Mouse (Mus musculus): ENCODE data around the gene Ccdc88c.

Ccdc88c gene

DNA sequence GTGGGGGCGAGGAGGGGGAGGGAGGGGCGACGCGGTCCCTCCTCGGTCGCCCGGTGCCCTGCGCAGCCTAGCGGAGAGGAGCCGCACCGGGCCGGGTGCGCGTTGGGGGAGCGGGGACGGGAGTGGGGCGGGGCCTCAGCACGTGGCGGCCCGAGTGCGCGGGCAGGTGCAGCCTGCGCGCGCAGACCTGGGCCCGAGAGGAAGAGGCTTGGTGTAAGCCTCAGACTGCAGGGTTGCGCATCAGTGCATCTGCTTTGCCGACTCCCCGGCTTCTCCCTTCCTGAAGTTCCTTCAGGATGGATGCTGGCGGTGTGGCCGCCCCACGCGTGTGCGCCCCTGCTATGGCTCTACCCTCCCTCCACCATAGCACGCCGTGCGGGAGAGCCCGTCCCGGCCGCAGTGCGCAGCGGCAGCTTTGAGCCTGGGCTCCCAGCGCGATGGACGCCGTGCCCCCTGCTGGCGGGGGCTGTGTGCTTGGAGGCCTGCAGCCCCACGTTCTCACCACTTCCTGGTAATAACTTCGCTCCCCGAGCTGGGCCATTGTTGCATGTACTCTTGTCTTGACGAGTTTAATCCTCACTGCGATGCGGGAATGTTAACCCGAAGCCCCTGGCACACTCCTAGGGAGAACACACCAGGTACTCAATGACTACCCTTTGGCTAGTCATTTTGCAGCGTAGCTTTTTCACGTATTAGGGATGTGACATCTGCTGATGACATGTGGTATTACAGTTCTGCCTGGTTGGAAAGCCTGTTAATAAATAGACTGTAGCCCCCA, at the start of gene Ccdc88c:
TSS of gene Ccdc88c (minus strand) at position 103 of the 778 bp plus-strand sequence.
- in situ Hi-C loops (cut with MboI, MseI) = loop anchor here (5.0 to 25.0 kb wide), 3 partner anchors 37 to 1426 kb away; no protein-coding TSS in a partner anchor

DNA sequence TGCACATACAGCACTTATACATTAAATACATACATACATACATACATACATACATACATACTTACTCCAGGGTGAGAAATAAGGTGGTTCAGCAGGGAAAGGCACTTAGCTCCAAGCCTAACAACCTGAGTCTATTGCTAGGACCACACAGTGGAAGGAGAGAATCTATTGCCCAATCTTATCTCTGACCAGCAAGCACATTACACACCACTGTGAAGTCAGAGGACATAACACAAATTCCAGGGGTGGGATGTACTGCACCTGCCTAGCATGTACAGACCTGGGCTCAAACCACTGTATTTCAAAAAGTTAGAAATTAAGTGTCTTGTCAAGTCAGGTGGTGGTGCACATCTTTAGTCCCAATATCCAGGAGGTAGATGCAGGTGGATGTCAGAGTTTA, 49.1 kb upstream of the Ccdc88c start:
- in situ Hi-C loops (cut with MboI, MseI) = loop anchor here (25.0 kb wide), 4 partner anchors 909 to 1684 kb away; partner anchors contain the start of genes Cpsf2 (in 1 of the 2), Gm20604 (in 1 of the 2), Gm28051 (in 1 of the 2) and Golga5 (in 1 of the 2)

DNA sequence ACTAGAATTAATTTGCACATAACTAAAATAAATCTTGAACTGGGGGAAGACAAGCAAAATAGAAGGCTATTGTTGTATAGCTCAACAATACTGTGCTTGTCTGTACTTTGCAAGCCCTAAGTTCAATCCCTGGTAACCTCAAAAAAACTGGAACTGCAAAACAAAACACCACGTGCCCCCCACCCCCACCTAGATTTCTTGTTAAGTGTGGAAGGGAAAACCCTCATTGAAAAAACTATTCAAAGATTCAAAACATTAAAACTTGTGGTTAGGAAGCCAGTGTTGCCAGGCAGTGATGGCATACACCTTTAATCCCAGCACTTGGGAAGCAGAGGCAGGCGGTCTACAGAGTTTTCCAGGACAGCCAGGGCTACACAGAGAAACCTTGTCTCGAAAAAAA, 46.6 kb upstream of the Ccdc88c start:
- in situ Hi-C loops (cut with MboI, MseI) = loop anchor here (25.0 kb wide), 4 partner anchors 912 to 1687 kb away; partner anchors contain the start of genes Cpsf2 (in 1 of the 2), Gm20604 (in 1 of the 2), Gm28051 (in 1 of the 2) and Golga5 (in 1 of the 2)

DNA sequence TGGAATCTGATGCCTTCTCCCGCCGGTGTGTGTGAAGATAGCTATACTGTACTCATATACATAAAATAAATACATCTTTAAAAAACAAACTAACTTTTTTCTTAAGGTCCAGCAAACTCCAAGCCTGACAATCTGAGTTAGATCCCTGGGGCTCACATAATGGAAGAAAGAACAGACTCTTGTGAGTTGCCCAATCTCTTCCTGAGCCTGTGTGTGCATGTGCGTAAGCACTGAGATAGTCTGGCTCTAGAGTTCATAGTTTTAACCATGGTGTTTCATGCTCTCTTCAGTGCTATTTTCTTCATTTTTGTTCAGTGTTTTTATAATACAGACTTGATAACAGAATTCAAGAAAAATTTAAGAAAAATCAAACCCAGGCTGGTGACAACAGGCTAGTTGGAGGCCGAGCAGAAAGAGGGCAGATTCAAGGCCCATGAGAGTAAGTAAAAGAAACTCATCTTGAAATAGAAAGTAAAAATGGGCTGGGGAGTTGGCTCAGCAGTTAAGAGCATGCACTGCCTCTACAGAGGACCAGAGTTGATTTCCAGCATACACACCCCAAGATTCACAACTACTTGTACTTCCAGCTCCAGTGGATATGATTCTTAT, 46.1 kb upstream of the Ccdc88c start:
- in situ Hi-C loops (cut with MboI, MseI) = loop anchor here (25.0 kb wide), 4 partner anchors 912 to 1687 kb away; partner anchors contain the start of genes Cpsf2 (in 1 of the 2), Gm20604 (in 1 of the 2), Gm28051 (in 1 of the 2) and Golga5 (in 1 of the 2)

DNA sequence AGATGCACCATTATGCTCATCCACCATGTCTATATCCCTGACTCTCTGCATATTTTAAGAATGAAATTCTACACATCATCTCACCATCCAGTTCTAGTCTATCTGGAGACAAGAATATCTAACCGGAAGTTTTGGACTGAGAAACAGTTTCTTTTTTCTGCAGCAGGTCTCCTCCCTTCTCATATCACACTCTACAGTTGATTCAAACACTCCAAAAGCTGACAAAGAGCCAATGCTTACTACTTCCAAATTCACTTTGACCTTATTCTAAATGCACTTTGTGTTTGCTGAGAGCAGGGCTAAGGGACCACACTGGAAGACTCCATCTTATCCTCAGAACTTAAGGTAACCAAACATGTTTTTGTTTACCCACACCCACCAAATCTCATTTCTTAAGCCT, 41.0 kb upstream of the Ccdc88c start:
- in situ Hi-C loops (cut with MboI, MseI) = no loop called here

DNA sequence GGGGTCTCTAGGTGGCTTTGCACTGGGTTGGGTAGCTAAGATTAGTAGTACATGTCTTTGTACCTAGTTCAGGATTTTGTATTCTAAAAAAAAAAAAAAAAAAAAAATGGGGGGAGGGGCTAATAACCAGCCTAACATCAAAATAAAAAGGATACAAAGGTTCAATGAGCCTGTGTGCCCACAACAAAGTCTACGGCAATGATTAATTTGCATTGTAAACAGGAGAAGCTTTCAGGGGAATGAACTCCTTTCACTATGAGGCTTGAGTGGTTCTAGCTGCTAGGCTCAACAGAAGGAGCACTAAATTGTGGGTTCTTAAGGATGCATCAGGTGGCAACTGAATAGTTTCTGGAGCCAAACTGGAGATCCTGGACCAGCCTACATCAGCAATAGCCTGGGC, 37.5 kb upstream of the Ccdc88c start:
- in situ Hi-C loops (cut with MboI, MseI) = no loop called here

DNA sequence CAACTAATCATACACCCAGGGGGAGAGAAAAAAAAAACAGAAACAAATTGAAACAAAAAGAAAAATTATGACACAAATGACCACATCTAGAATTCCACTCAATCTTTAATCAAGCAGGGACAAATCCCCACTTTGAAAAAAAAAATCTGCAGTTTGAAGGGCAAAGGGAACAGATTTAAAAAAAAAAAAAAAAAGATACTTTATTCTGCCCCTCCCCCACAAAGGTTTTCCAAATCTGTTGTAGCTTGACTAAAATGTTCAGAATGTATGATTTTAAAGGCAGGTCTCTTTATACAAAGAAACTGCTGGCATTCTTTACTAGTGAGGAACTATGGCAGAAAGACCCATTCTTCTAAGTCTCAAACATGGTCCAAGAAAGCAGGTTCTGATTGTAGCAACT, 11.1 kb upstream of the Ccdc88c start:
- in situ Hi-C loops (cut with MboI, MseI) = loop anchor here in 1 of 2 experiments (5.0 to 25.0 kb wide), 2 partner anchors 198 to 428 kb away; no protein-coding TSS in a partner anchor

DNA sequence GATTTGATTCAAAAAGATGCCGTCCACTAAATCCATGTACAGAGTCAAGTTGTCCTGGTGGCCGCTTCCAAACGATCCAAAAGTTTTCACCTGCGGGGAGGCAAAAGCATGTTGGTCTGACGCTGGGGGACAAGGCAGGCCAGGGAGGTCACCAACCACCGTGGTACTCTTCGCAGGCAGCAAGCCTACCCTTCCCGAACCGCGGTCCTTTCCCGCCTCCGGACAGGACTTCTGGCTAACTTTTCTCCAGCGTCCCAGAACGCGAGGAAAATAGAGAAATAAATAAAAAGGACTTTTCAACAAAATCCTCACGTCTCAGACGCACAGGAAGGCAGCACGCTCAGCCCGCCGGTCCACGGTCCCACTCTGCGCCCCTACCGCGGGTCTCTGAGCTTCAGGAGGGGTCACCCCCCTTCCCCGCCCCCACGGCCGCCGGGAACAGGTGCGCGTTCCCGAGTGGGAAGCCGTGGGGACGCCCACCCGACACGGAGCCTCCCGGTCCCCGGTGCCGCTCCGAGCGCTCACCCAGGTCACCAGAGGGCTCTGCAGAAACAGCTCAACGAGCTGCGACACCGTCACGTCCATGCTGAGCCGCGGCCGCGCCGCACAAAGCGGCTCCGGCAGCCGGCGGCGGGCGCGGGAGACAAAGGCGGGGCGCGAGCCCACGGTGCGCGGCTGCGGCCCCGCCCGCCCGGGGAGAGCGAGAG, 456 bp downstream of the Ccdc88c start:
- in situ Hi-C loops (cut with MboI, MseI) = loop anchor here (5.0 to 25.0 kb wide), 3 partner anchors 36 to 1426 kb away; no protein-coding TSS in a partner anchor

DNA sequence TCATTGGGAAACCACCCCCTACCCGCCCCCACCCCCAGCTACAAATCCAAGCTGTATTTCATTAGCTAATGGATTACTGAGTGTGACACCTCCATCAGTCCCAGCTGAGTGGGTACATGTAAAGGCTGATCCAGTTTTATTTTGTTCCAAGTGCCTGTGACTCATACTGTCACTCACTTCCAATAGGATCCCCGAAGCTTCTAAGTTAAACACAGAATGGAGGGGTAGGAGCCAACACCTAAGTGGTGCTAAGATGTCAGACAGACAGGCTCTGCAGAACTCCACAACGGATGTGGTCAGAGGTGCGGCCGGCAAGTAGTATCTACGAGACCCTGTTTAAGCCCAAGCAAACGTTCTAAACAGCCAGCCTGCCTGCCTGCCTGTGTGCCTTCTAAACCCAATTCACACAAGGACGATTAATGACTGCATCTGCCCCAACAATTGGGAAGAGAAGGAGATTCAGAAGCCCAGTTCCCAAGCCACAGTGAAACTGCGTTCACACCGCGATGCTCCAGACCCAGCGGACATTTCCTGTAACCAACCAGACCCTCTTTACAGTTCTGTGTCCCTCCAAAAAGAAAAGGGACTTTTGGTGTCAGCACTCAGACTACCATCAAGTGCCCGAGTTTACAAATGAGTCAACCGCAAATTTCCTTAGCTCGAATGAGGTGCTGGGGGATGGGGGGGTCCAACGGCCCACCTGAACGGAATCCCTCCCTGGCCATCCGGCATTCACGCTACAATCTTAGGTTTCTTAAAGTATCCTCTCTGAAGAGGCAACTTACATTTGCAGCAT, 1.2 kb downstream of the Ccdc88c start:
- in situ Hi-C loops (cut with MboI, MseI) = loop anchor here (5.0 to 25.0 kb wide), 3 partner anchors 35 to 1427 kb away; no protein-coding TSS in a partner anchor

DNA sequence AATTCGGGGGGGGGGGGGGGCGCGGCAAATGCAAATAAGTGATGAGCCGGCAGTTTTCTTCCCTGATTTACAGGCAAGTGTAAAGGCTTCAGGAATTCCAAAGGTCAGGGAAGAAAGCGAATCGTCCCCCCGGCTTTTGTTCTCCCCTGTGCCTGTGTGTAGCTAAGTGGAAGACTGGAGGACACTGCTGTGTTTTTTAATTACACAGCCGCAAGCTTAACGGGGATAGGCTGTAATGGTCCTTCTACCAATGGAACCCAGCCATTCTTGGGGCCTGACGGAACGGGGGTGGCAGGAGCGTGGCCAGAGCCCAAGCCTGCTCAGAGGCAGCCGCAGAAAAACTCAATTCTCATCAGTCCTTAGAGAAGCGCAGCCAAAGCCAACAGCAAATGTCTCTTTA, 1.9 kb downstream of the Ccdc88c start:
- in situ Hi-C loops (cut with MboI, MseI) = loop anchor here (5.0 to 25.0 kb wide), 3 partner anchors 35 to 1428 kb away; no protein-coding TSS in a partner anchor

DNA sequence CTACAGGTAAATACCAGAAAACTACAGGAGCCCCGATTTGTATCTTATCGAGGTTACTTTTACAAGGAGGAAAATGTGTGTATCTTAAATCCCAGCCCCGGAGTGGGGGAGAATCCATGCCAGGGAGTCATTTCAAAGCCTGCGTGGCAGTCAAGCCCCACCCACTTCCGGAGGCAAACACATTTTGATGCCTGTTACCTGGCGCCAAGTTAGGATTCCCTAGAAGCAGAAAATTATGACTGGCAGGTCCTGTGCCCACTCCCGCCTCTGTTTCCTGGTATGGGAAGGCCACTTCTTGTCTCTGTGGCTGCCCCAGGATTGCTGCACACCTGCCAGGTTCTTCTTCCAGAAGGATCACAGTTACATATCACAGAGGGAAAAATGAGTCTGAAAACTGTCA, 2.3 kb downstream of the Ccdc88c start:
- in situ Hi-C loops (cut with MboI, MseI) = loop anchor here (5.0 to 25.0 kb wide), 3 partner anchors 34 to 1428 kb away; no protein-coding TSS in a partner anchor

DNA sequence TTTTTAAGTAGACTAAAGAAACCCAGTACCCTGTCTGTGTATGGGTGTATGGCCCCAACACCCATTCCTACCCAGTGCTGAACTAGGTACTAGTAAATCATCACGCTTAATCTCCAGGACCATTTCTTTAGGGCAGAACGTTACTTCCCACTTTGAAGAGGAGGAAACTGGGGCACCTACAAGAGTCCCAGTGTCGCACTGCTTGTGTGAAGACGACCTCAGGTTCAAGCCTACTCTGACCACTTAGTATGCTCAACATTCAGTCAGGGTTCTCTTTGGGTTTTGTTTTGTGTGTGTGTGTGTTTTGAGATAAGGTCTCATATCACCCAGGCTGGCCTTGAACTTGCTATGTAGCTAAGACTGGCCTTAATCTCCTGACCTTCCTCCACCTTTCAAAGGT, 2.8 kb downstream of the Ccdc88c start:
- in situ Hi-C loops (cut with MboI, MseI) = loop anchor here (5.0 to 25.0 kb wide), 3 partner anchors 34 to 1429 kb away; no protein-coding TSS in a partner anchor

DNA sequence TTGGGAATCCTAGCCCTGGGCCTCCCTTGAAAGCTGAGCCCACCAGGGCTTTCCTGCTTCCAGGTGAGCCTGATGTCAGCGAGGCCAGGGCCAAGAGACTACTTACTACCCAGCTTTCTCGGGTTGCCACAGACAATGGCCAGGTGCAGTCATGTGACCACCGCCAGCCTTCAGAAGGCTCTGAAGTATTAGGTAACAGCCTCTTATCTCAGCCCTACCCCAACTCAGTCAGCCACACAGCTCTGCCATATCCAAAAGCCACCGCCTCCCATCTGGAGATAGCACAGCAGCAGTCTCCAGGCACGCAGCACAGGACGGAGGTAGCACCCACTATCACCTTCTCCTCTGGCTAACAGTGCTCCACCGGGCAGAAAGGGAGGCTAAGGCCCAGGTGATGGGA, 3.5 kb downstream of the Ccdc88c start:
- in situ Hi-C loops (cut with MboI, MseI) = loop anchor here (5.0 to 25.0 kb wide), 3 partner anchors 33 to 1429 kb away; no protein-coding TSS in a partner anchor

DNA sequence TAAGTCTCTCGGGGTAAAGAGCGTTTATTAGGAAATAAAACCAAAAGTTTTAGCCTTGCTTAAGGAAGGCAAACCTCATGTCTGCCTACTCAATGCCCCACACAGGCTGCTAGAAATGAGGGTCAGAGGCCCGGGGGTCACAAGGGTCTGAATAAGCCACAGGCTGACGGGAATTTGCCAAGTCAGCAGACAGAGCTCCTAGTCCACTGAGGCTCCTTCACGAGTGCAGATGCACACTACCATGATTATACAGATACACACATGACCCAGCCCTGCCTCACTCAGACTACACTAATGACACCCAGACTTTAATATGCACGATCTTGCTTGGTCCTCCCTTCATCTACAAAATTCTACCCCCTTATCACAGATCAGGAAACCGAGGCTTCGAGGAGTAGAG, 4.0 kb downstream of the Ccdc88c start:
- in situ Hi-C loops (cut with MboI, MseI) = loop anchor here (5.0 to 25.0 kb wide), 4 partner anchors 33 to 1430 kb away; no protein-coding TSS in a partner anchor

DNA sequence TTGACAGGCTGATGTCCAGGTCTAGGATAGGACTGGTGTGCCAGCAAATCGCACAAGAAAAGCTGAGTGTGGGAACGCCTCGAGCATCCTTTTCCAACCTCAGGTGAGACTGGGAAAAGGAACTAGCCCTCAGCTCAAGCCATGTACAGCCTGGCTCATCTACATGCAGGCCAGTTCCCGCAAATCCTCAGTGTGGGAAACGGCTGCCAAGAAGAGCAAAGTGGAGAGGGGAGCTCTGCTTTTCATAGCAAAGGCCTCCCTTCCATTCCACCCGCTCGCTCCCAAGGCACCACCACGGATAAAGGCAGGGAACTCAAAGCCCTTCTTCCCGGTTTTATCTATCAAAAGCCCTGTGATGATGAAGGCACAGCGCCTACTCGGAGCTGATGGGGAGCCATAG, 5.7 kb downstream of the Ccdc88c start:
- in situ Hi-C loops (cut with MboI, MseI) = loop anchor here (5.0 to 10.0 kb wide), 2 partner anchors 66 to 1432 kb away; no protein-coding TSS in a partner anchor

DNA sequence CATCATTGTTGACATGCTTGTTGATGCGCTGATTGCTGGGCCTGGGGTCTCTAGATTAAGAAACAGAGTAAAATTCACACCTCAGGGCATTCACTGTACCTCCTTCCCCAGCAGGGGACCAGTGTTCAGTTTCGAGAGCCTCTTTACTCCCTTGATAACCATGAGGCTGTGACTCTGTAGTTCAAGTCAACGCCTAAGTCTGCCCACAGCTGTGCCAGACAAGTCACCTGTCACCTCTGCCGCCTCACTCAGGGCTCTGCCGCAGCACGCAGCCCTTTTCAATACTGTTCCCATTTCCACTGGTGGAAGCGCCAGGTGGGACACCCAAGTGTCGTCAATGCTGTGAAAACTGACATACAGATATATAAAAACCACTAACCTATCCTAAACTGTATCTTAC, 6.5 kb downstream of the Ccdc88c start:
- in situ Hi-C loops (cut with MboI, MseI) = loop anchor here (5.0 to 10.0 kb wide), 2 partner anchors 65 to 1432 kb away; no protein-coding TSS in a partner anchor

DNA sequence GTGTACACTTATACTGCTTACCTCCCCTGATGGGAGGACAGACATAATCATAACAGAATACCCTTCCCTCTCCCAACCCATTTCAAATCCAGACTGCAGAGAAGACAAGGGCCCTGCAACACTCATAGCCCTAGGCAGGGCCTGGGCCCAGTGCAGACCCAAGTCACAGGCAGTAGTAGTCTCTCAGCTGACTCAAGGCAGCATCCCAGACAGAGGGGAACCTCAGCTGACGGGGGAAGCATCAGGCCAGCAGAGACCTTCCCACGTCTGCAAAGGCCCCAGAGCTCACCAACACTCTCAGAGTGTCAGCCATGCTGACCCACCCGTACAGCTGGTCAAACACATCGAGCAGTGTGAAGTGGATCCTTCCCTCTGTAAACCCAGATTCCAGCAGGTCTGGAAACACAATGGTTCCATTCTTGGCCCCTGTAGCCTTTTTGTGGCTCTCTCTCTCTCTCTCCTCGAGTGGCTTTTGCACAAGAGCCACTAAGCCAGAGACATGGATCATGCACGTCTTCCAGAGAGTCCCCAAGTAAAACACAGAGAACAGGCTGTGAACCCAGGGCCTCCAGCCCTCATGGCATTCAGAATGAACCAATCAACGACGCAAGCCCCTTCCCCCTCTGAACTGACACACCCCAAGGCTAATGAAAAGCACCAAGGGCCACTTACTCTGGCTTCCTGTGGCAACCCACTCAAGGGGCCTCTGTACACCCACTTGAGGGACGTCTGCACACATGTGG, 7.2 kb downstream of the Ccdc88c start:
- in situ Hi-C loops (cut with MboI, MseI) = loop anchor here (5.0 to 10.0 kb wide), 2 partner anchors 64 to 1433 kb away; no protein-coding TSS in a partner anchor

DNA sequence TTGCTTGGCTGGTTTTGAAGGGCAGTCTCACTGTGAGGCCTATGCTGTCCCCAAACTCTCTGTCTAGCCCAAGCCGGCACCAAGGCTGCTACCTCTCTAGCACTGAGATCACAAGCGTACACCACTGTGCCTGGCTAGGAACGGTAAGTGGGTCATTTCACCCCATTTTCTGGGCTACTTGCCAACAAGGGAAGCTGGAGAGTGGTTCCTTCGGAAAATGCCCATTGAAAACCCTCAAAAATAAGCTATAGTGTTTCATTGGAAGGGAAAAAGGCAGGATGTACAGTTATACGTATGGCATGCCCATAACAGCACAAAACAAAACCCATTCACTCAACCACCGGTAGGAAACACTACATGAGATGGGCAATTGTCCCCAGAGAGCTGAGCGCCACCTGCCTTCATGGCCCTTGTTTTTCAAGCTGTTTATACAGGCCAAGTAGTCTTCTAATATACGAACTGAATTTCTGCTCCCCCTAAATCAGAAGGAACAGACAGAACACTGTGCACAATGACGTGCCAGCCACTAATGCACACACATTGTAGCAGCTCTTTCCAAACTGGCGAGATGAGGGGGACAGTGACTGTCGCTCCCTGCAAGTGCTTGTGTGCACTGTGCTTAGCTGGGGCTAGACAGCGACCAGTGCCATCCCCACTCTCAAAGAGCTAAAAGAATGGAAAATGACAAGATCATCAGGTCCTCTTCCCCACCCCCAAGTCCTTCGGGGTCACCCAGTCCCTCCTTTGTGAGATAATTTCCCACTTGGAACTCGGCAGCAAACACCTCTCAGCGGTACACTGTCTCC, 8.4 kb downstream of the Ccdc88c start:
- in situ Hi-C loops (cut with MboI, MseI) = loop anchor here (5.0 to 10.0 kb wide), 2 partner anchors 63 to 1434 kb away; no protein-coding TSS in a partner anchor
